Mouse (Mus musculus) spleen, adult 2 months (tissue): ENCODE measurements around the gene Schip1.

Experiments
- CTCF ChIP-seq: fragments of 200-500 bp; IDR thresholded peaks from 2 replicates; pipeline ENCODE4 v1.5.1; 2011; ENCODE audit warnings: mild to moderate bottlenecking, inconsistent platforms; ENCODE audit not compliant: insufficient read depth, insufficient read length, insufficient replicate concordance; ENCODE audit errors: extremely low read depth
- POLR2A ChIP-seq: fragments of 200-500 bp; IDR thresholded peaks from 2 replicates; pipeline ENCODE4 v1.6.1; 2011; ENCODE audit warnings: low read depth, low read length, inconsistent platforms

DNA sequence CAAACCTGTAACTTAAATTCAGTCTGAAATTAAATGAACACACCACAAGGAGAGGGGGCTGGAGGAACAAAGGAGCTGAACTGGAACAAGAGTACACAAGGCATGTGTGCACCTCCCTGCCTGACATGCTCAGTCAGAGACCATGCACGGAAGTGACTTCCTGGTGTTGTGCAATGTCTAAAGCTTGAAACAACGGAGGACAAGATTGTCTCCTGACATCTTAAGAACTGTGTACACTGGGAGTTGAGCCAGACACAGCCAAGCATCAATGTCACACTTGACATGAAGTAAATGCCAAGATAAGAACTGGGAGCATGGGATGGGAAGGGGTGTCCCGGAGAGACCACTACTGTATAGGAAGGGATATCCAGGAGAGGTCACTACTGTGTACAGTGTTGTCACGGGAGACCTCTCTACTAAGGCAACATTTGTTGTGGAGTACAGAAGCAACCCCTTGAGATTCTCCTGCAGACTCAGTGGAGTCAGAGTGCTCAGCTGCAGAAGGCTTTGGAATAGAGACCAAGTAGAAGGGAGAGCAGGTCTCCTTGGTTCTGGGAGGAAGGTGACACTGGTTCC, 490.6 kb downstream of the Schip1 start:
- TF ChIP-seq CTCF (no peak), POLR2A (no peak)
